Comparison of ENCODE assay signal across 24 mouse cellular contexts in the genomic region with DNA sequence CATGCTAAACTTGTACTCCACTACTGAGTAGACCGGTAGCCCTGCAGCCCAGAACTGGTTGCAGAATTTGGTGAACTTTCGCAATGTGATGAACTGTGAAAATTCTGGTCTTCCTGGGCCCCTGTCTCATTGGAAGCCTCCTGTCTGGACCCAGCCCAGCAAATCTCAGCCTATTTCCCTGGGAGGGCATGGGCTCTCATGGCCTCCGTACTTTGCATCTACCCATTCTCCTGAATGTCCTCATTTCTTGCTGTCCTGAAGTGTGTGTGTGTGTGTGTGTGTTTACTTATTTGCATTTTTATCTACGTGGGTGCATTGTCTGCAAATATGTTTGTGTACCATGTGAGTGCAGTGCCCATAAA. TPM values are rescaled to one million over a fixed set of nuclear protein-coding genes. Genes with fewer than 3 reads are reported as not detected.
DNase-seq lines count a peak whose midpoint lies in the region; ATAC-seq lines count a peak whose summit lies in the region.
"Had no signal": no experiment of that assay in that cellular context is flagged by ENCODE, and none has a peak within 500 bp of the region (broad histone marks: within the 10 kb centered on the region; RNA-seq: fewer than 3 reads in every experiment).

No protein-coding gene starts in this region.

- H3K9ac ChIP-seq in forebrain, embryonic 13.5 days, result no peak overlapping the region
- no peak overlapping the region for H3K9ac ChIP-seq in hindbrain, embryonic 15.5 days
- no peak overlapping the region for H3K9ac ChIP-seq in hindbrain, embryonic 11.5 days (ENCODE audit: low read depth, low read length)
- no peak overlapping the region; the same call in 1 of the 2 replicates for H3K9ac ChIP-seq in hindbrain, embryonic 16.5 days (ENCODE audit: low read depth, low read length)
- H3K9ac ChIP-seq in neural tube, embryonic 14.5 days (replicated peaks; ENCODE audit: low read depth, low read length), result no peak overlapping the region
- H3K9ac ChIP-seq: heart, embryonic 15.5 days; stomach, embryonic 15.5 days had no signal

- H3K36me3 ChIP-seq in forebrain, embryonic 13.5 days (ENCODE audit: poor library complexity, severe bottlenecking), result peaks cover 12% of the 10 kb centered on the region
- H3K36me3 ChIP-seq in forebrain, embryonic 10.5 days (replicated peaks), result no peaks in the 10 kb centered on the region
- H3K36me3 ChIP-seq in hindbrain, embryonic 15.5 days, result no peaks in the 10 kb centered on the region
- H3K36me3 ChIP-seq in hindbrain, embryonic 11.5 days (ENCODE audit: control insufficient read depth, insufficient read depth, low read length), result no peaks in the 10 kb centered on the region
- H3K36me3 ChIP-seq in hindbrain, embryonic 16.5 days (ENCODE audit: control insufficient read depth, insufficient read depth, low read length), result peaks cover 12% of the 10 kb centered on the region
- H3K36me3 ChIP-seq in neural tube, embryonic 14.5 days (ENCODE audit: control insufficient read depth, insufficient read depth, low read length), result peaks cover 4% of the 10 kb centered on the region
- H3K36me3 ChIP-seq: heart, embryonic 15.5 days; limb, embryonic 10.5 days; stomach, embryonic 15.5 days had no signal

- H3K4me3 ChIP-seq in forebrain, embryonic 13.5 days, result no peak overlapping the region
- H3K4me3 ChIP-seq in forebrain, embryonic 10.5 days, result no peak overlapping the region
- H3K4me3 ChIP-seq in hindbrain, embryonic 15.5 days, result no peak overlapping the region
- no peak overlapping the region for H3K4me3 ChIP-seq in hindbrain, embryonic 11.5 days (ENCODE audit: low read depth, low read length)
- H3K4me3 ChIP-seq in hindbrain, embryonic 16.5 days (ENCODE audit: low read length), result no peak overlapping the region
- H3K4me3 ChIP-seq in neural tube, embryonic 14.5 days (ENCODE audit: low read depth, low read length), result no peak overlapping the region
- H3K4me3 ChIP-seq: heart, embryonic 15.5 days; left cerebral cortex, adult 2 months; limb, embryonic 10.5 days; stomach, embryonic 15.5 days had no signal

- no peaks in the 10 kb centered on the region for H3K9me3 ChIP-seq in forebrain, embryonic 13.5 days (replicated peaks)
- no peaks in the 10 kb centered on the region for H3K9me3 ChIP-seq in forebrain, embryonic 10.5 days
- H3K9me3 ChIP-seq in hindbrain, embryonic 15.5 days, result no peaks in the 10 kb centered on the region
- no peaks in the 10 kb centered on the region for H3K9me3 ChIP-seq in hindbrain, embryonic 11.5 days (ENCODE audit: control insufficient read depth, low read length)
- no peaks in the 10 kb centered on the region for H3K9me3 ChIP-seq in hindbrain, embryonic 16.5 days (ENCODE audit: control insufficient read depth, low read length)
- no peaks in the 10 kb centered on the region for H3K9me3 ChIP-seq in neural tube, embryonic 14.5 days (ENCODE audit: control insufficient read depth, low read length)
- H3K9me3 ChIP-seq: heart, embryonic 15.5 days; limb, embryonic 10.5 days; stomach, embryonic 15.5 days had no signal

- H3K4me1 ChIP-seq in forebrain, embryonic 13.5 days, result peaks cover 39% of the 10 kb centered on the region
- H3K4me1 ChIP-seq in forebrain, embryonic 10.5 days, result peaks cover 6% of the 10 kb centered on the region
- H3K4me1 ChIP-seq in hindbrain, embryonic 15.5 days (replicated peaks), result peaks cover 20% of the 10 kb centered on the region
- H3K4me1 ChIP-seq in hindbrain, embryonic 11.5 days (replicated peaks; ENCODE audit: control insufficient read depth, insufficient read depth, low read length), result 0 out of 2 replicates have a peak, but pooled peaks cover 3% of the 10 kb centered on the region
- peaks cover 36% of the 10 kb centered on the region for H3K4me1 ChIP-seq in hindbrain, embryonic 16.5 days (ENCODE audit: control insufficient read depth, insufficient read depth, low read depth, low read length)
- H3K4me1 ChIP-seq in neural tube, embryonic 14.5 days (ENCODE audit: control insufficient read depth, insufficient read depth, low read length), result no peaks in the 10 kb centered on the region
- H3K4me1 ChIP-seq: stomach, embryonic 15.5 days had no signal

- ATAC-seq in forebrain, embryonic 13.5 days, result no peak
- ATAC-seq in hindbrain, embryonic 15.5 days (ENCODE audit: low FRiP score, low read depth), result no peak
- no peak for ATAC-seq in hindbrain, embryonic 11.5 days (ENCODE audit: low FRiP score)
- ATAC-seq in hindbrain, embryonic 16.5 days, result no peak
- ATAC-seq in neural tube, embryonic 14.5 days (ENCODE audit: low read depth), result no peak

- 80% methylated on average over 4 of the region's 4 CpGs for WGBS in forebrain, embryonic 13.5 days
- 84% methylated on average over 4 of the region's 4 CpGs for WGBS in forebrain, embryonic 10.5 days
- 85% methylated on average over 4 of the region's 4 CpGs for WGBS in hindbrain, embryonic 15.5 days
- 93% methylated on average over 4 of the region's 4 CpGs for WGBS in hindbrain, embryonic 11.5 days
- 79% methylated on average over 4 of the region's 4 CpGs for WGBS in hindbrain, embryonic 16.5 days
- WGBS in neural tube, embryonic 14.5 days, result 87% methylated on average over 4 of the region's 4 CpGs

- DNase-seq in forebrain, embryonic 10.5 days (ENCODE audit: extremely low spot score, low spot score), result no peak
- no peak for DNase-seq in hindbrain, embryonic 11.5 days (ENCODE audit: low spot score)
- DNase-seq in left cerebral cortex, postnatal 10 days (ENCODE audit: extremely low spot score in 1 of 2, low spot score in 2 of 2), result no peak
- DNase-seq: adrenal gland, adult 2 months; heart, postnatal 36 days; kidney, adult 2 months; liver; lung, postnatal 4 days had no signal

- intact Hi-C loops in left cerebral cortex, postnatal 10 days (cut with DNase I), result no loop called here

- H3K27me3 ChIP-seq in forebrain, embryonic 13.5 days, result peaks cover 31% of the 10 kb centered on the region
- H3K27me3 ChIP-seq in forebrain, embryonic 10.5 days (ENCODE audit: poor library complexity, severe bottlenecking), result peaks cover 58% of the 10 kb centered on the region
- 0 out of 2 replicates have a peak, but pooled peaks cover 10% of the 10 kb centered on the region for H3K27me3 ChIP-seq in hindbrain, embryonic 15.5 days
- peaks cover 9% of the 10 kb centered on the region for H3K27me3 ChIP-seq in hindbrain, embryonic 11.5 days (ENCODE audit: control insufficient read depth, insufficient read depth, low read length)
- H3K27me3 ChIP-seq in hindbrain, embryonic 16.5 days (replicated peaks; ENCODE audit: control insufficient read depth, insufficient read depth, low read length), result no peaks in the 10 kb centered on the region; the same call in 1 of the 2 replicates
- H3K27me3 ChIP-seq in neural tube, embryonic 14.5 days (ENCODE audit: control insufficient read depth, insufficient read depth, low read length), result no peaks in the 10 kb centered on the region

- no peak overlapping the region for H3K4me2 ChIP-seq in forebrain, embryonic 13.5 days
- no peak overlapping the region for H3K4me2 ChIP-seq in hindbrain, embryonic 15.5 days
- no peak overlapping the region for H3K4me2 ChIP-seq in hindbrain, embryonic 11.5 days (replicated peaks; ENCODE audit: low read depth, low read length)
- no peak overlapping the region for H3K4me2 ChIP-seq in hindbrain, embryonic 16.5 days (ENCODE audit: low read length)
- H3K4me2 ChIP-seq in neural tube, embryonic 14.5 days (ENCODE audit: low read depth, low read length), result no peak overlapping the region
- H3K4me2 ChIP-seq: heart, embryonic 15.5 days; stomach, embryonic 15.5 days had no signal

- H3K27ac ChIP-seq in forebrain, embryonic 13.5 days, result peak overlapping the region; percentile 92
- H3K27ac ChIP-seq in forebrain, embryonic 10.5 days, result no peak overlapping the region
- H3K27ac ChIP-seq in hindbrain, embryonic 15.5 days (replicated peaks), result peak overlapping the region; percentile 79
- no peak overlapping the region for H3K27ac ChIP-seq in hindbrain, embryonic 11.5 days (ENCODE audit: low read depth, low read length)
- peak overlapping the region; percentile 86 for H3K27ac ChIP-seq in hindbrain, embryonic 16.5 days (ENCODE audit: low read depth, low read length)
- H3K27ac ChIP-seq in neural tube, embryonic 14.5 days (ENCODE audit: low read depth, low read length), result peak overlapping the region; percentile 66; the same call in 1 of the 2 replicates
- H3K27ac ChIP-seq: heart, embryonic 15.5 days; kidney, postnatal 0 days; left cerebral cortex, adult 2 months; limb, embryonic 10.5 days; stomach, embryonic 15.5 days had no signal

RNA-seq across cellular contexts. Expression of a gene that starts 15.8 kb away (rescaled TPM):
- polyA plus RNA-seq in forebrain, embryonic 13.5 days (2015; fragmentation: Nextera tagmentation; extraction: Ambion mirVana), result 0.58 and 0.72 TPM in 2 replicates
- polyA plus RNA-seq in forebrain, embryonic 10.5 days (2016; fragmentation: Nextera tagmentation; extraction: Ambion mirVana), result 0.83 and 0.84 TPM in 2 replicates
- polyA plus RNA-seq in hindbrain, embryonic 15.5 days (2015; fragmentation: Nextera tagmentation; extraction: Ambion mirVana), result 2.0 and 2.1 TPM in 2 replicates
- polyA plus RNA-seq in hindbrain, embryonic 11.5 days (2014; fragmentation: Nextera tagmentation; extraction: Ambion mirVana), result 2.1 and 2.2 TPM in 2 replicates
- 0.58 and 1.4 TPM in 2 replicates for polyA plus RNA-seq in hindbrain, embryonic 16.5 days (2015; fragmentation: Nextera tagmentation; extraction: Ambion mirVana)
- polyA plus RNA-seq in neural tube, embryonic 14.5 days (2014; fragmentation: Nextera tagmentation; extraction: Ambion mirVana), result 1.2 and 1.9 TPM in 2 replicates
- 1 to 10 TPM; 6.8 to 7.1 TPM for total RNA-seq in left cerebral cortex, postnatal 10 days (2021)
- total RNA-seq: MEL; neutrophil, adult 5-6 weeks had no signal
- polyA plus RNA-seq: C2C12 had no signal

RNA-seq across cellular contexts. Expression of a gene that starts 18.3 kb away (rescaled TPM):
- polyA plus RNA-seq in forebrain, embryonic 13.5 days (2015; fragmentation: Nextera tagmentation; extraction: Ambion mirVana), result 1.0 and 1.5 TPM in 2 replicates
- 0.14 and 0.20 TPM in 2 replicates for polyA plus RNA-seq in forebrain, embryonic 10.5 days (2016; fragmentation: Nextera tagmentation; extraction: Ambion mirVana)
- 1.9 and 2.1 TPM in 2 replicates for polyA plus RNA-seq in hindbrain, embryonic 15.5 days (2015; fragmentation: Nextera tagmentation; extraction: Ambion mirVana)
- 0.45 and 0.81 TPM in 2 replicates for polyA plus RNA-seq in hindbrain, embryonic 11.5 days (2014; fragmentation: Nextera tagmentation; extraction: Ambion mirVana)
- polyA plus RNA-seq in hindbrain, embryonic 16.5 days (2015; fragmentation: Nextera tagmentation; extraction: Ambion mirVana), result 1.8 and 2.0 TPM in 2 replicates
- polyA plus RNA-seq in neural tube, embryonic 14.5 days (2014; fragmentation: Nextera tagmentation; extraction: Ambion mirVana), result 0.81 and 1.5 TPM in 2 replicates
- total RNA-seq in left cerebral cortex, postnatal 10 days (2021), result 10 to 100 TPM; 11.8 to 12.4 TPM
- total RNA-seq: gastrocnemius, adult 8-10 months; heart, postnatal 36 days; MEL; neutrophil, adult 5-6 weeks had no signal
- polyA plus RNA-seq: C2C12; heart, embryonic 15.5 days; intestine, embryonic 14.5 days; kidney, adult 2 months; kidney, postnatal 0 days; limb, embryonic 10.5 days; liver, embryonic 16.5 days; lung, embryonic 16.5 days had no signal

RNA-seq across cellular contexts. Expression of a gene that starts 34.8 kb away (rescaled TPM):
- 142 TPM in 2 replicates for polyA plus RNA-seq in forebrain, embryonic 13.5 days (2015; fragmentation: Nextera tagmentation; extraction: Ambion mirVana)
- 88.5 and 90.8 TPM in 2 replicates for polyA plus RNA-seq in forebrain, embryonic 10.5 days (2016; fragmentation: Nextera tagmentation; extraction: Ambion mirVana)
- polyA plus RNA-seq in hindbrain, embryonic 15.5 days (2015; fragmentation: Nextera tagmentation; extraction: Ambion mirVana), result 234 TPM in 2 replicates
- 71.1 and 96.5 TPM in 2 replicates for polyA plus RNA-seq in hindbrain, embryonic 11.5 days (2014; fragmentation: Nextera tagmentation; extraction: Ambion mirVana)
- polyA plus RNA-seq in hindbrain, embryonic 16.5 days (2015; fragmentation: Nextera tagmentation; extraction: Ambion mirVana), result 247 and 274 TPM in 2 replicates
- 157 TPM in 2 replicates for polyA plus RNA-seq in neural tube, embryonic 14.5 days (2014; fragmentation: Nextera tagmentation; extraction: Ambion mirVana)
- 10 to 100 TPM; 59.8 to 60.9 TPM for total RNA-seq in left cerebral cortex, postnatal 10 days (2021)

RNA-seq across cellular contexts. Expression of a gene that starts 58.3 kb away (rescaled TPM):
- polyA plus RNA-seq in forebrain, embryonic 13.5 days (2015; fragmentation: Nextera tagmentation; extraction: Ambion mirVana), result 0.91 and 1.1 TPM in 2 replicates
- polyA plus RNA-seq in forebrain, embryonic 10.5 days (2016; fragmentation: Nextera tagmentation; extraction: Ambion mirVana), result 0.92 and 1.5 TPM in 2 replicates
- polyA plus RNA-seq in hindbrain, embryonic 15.5 days (2015; fragmentation: Nextera tagmentation; extraction: Ambion mirVana), result 3.7 and 4.4 TPM in 2 replicates
- 2.0 and 2.4 TPM in 2 replicates for polyA plus RNA-seq in hindbrain, embryonic 11.5 days (2014; fragmentation: Nextera tagmentation; extraction: Ambion mirVana)
- polyA plus RNA-seq in hindbrain, embryonic 16.5 days (2015; fragmentation: Nextera tagmentation; extraction: Ambion mirVana), result 4.3 and 5.3 TPM in 2 replicates
- polyA plus RNA-seq in neural tube, embryonic 14.5 days (2014; fragmentation: Nextera tagmentation; extraction: Ambion mirVana), result 1.0 and 2.5 TPM in 2 replicates
- 1 to 10 TPM; 2.4 to 3.0 TPM for total RNA-seq in left cerebral cortex, postnatal 10 days (2021)
- total RNA-seq: MEL had no signal

Comparison
In these comparisons a context has a peak if more than half of its experiments do, and no peak if none do; other contexts are left out.
1. H3K27ac ChIP-seq: peak in forebrain, embryonic 13.5 days (single experiment), hindbrain, embryonic 15.5 days (single experiment), hindbrain, embryonic 16.5 days (single experiment) and neural tube, embryonic 14.5 days (single experiment); none in forebrain, embryonic 10.5 days (single experiment) and hindbrain, embryonic 11.5 days (single experiment).